Mouse (Mus musculus): ENCODE measurements at regions not wholly inside any gene's neighbourhood (a gene's known extent, or its start where the extent isn't known, plus 50 kb on each side); places are given as distances from the start of the nearest gene placed in this dataset.

DNA sequence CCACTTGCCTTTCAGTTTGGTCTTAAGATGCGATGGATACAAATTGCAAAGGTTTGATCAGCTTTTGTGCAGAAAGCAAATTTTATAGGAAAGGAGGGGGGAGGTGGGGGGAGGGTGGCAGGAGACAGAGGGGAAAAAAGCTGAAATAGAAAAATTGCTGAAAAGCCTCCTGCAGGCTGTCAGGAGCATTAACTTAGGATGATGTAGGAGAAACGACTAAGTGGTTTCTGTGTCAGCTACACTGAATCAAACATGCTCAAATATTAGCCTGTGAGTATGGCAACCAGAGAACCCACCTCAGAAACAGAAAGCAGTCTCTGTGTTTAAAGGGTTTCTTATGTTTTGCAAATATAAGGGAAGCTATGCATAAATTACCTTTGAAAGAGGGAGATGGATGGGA is 819.6 kb downstream of the Gm9195 start:
- no peak overlapping the region for H3K4me3 ChIP-seq
- no peaks in the 10 kb centered on the region for H3K4me1 ChIP-seq
- H3K9ac ChIP-seq = no peak overlapping the region
- ATAC-seq (ENCODE audit: borderline replicate concordance, extremely low read depth, low FRiP score, low TSS enrichment) = no peak
- H3K4me2 ChIP-seq = no peak overlapping the region
- no peaks in the 10 kb centered on the region for H3K36me3 ChIP-seq
- no peaks in the 10 kb centered on the region for H3K9me3 ChIP-seq
- no peak overlapping the region for H3K27ac ChIP-seq
- 53% methylated on average over 2 of the region's 2 CpGs for WGBS
- H3K27me3 ChIP-seq = no peaks in the 10 kb centered on the region

DNA sequence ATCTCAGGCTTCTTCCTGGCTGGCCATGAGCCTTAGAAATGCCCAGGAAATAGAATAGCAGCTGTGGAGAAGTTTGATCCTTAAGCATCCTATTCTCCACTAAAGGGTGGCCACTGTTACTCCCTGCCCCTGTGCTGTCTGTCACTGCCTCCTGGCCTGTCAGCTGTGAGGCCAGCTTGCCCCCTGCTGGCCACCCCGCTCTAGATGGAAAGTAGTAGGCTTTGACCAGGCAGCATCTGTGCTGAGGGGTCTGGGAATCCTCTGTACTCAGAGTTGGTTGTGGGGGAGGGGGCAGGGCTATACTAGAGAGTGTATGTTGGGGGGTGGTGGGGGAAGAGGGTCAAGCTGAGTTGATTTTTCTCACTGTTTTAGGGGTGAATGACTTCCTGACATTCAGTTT is 821.2 kb downstream of the Gm9195 start:
- H3K9me3 ChIP-seq = no peaks in the 10 kb centered on the region
- H3K27ac ChIP-seq = no peak overlapping the region
- H3K4me1 ChIP-seq = no peaks in the 10 kb centered on the region
- no peak overlapping the region for H3K4me2 ChIP-seq
- H3K27me3 ChIP-seq = no peaks in the 10 kb centered on the region
- H3K9ac ChIP-seq = no peak overlapping the region
- H3K4me3 ChIP-seq = no peak overlapping the region
- H3K36me3 ChIP-seq = no peaks in the 10 kb centered on the region
- peak; percentile 83; the same call in 1 of the 2 replicates for ATAC-seq (ENCODE audit: borderline replicate concordance, extremely low read depth, low FRiP score, low TSS enrichment)
- 8% methylated on average over 1 of the region's 1 CpGs for WGBS

DNA sequence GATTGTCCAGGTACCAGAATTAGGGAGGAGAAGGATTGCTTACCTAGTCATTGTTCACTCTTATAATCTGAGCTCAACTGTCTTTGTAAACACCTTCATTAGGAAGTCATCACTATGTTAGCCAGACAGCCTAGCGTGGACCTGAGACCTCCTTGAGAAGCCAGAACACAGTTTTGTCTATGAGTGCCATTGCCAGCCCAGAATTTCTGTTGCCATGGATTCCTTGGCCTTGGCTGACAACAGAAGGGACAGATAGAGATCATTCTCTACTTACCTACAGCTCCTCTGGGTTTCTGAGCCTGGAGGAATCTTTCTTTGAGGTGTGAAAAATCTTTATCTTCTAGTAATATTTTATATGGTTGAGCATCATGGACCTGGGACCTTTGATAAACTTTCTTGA is 825.0 kb downstream of the Gm9195 start:
- ATAC-seq (ENCODE audit: borderline replicate concordance, extremely low read depth, low FRiP score, low TSS enrichment) = no peak
- Histone ChIP-seq H3K36me3 (no peaks in the 10 kb centered on the region), H3K4me3 (no peak overlapping the region), H3K27me3 (no peaks in the 10 kb centered on the region), H3K27ac (no peak overlapping the region), H3K9me3 (no peaks in the 10 kb centered on the region), H3K9ac (no peak overlapping the region), H3K4me2 (no peak overlapping the region), H3K4me1 (no peaks in the 10 kb centered on the region)
- WGBS = 81% methylated on average over 1 of the region's 1 CpGs

DNA sequence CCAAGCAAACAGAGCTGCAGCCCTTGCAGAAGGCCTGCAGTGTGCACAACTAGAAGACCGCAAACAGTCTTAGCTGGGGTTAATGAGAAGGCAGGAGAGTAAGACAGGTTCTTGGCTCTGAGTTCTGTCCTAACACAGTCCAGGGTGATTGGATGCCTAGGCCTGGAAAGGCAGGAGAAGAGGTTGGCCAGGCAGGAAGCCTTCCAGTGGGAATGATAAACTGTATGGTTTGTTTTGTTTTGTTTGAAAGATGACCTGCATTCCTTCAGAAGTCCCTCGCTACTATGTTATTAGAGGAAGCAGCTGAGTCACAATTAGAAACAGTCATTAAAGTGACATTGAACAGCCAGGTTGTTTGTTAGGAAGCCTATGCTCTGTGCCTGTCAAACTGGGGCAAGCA is 831.5 kb downstream of the Gm9195 start:
- no peak for ATAC-seq (ENCODE audit: borderline replicate concordance, extremely low read depth, low FRiP score, low TSS enrichment)
- no peak overlapping the region for H3K4me2 ChIP-seq
- H3K36me3 ChIP-seq = no peaks in the 10 kb centered on the region
- WGBS = 34% methylated on average over 2 of the region's 2 CpGs
- no peak overlapping the region for H3K27ac ChIP-seq
- H3K4me3 ChIP-seq = no peak overlapping the region
- no peaks in the 10 kb centered on the region for H3K27me3 ChIP-seq
- no peak overlapping the region for H3K9ac ChIP-seq
- no peaks in the 10 kb centered on the region for H3K9me3 ChIP-seq
- H3K4me1 ChIP-seq = no peaks in the 10 kb centered on the region

DNA sequence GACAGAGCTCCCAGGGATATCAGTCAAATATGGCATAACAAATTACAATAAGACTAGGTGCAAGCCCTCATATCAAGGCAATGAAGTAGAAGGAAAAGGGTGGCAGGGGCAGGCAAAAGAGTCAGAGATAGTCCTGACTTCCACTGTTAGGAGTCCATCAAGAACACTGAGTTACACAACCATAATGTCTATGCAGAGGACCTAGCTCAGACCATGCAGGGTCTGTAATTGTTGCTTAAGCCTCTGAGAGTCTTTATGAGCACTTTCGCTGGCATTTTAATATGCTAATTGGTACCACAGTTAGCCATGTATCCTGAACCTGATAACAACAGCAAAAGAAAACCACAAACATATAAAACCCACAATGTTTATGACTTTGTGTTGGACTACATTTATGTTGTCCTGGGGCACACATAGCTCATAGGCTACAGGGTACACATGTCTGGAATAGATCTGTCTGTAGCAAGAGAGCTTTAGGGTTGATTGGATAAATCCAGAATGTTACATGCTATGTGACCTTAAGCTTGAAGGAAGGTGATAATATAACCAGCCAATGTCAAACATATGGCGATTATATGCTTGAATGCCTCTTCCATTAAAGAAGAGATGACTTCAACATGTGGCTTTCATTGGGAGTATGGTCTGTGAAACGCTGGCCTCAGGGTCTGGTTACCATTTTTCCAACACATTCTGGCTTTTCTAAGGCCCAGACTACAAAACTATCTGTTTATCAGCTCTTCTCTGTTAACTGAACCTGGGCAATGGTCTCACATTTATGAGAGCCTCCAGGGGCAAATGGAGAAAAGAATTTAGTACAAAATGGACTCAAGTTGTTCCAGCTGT is 836.6 kb downstream of the Gm9195 start:
- no peak overlapping the region for H3K9ac ChIP-seq

DNA sequence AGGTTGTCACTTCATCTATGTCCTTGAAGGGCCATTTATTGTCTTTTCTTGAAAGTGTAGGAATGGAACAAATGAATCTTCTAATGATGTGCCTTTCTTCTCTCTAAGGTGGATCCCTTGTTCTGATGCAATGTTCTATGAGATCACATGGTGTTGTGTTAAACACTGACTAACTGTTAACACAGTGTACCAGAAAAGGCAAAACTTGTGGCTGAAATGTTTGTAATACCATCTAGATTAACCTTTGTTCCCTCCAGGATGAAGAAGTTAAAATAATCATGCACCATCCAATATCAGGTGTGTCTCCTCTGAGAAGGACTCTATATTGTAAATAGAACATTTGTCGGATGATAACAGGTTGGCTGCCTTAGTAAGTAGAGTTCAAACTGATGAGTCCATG is 849.1 kb downstream of the Gm9195 start:
- Histone ChIP-seq H3K27me3 (no peaks in the 10 kb centered on the region), H3K36me3 (no peaks in the 10 kb centered on the region), H3K9me3 (no peaks in the 10 kb centered on the region), H3K4me2 (no peak overlapping the region), H3K9ac (no peak overlapping the region), H3K27ac (no peak overlapping the region), H3K4me1 (no peaks in the 10 kb centered on the region), H3K4me3 (no peak overlapping the region)
- 76% methylated on average over 1 of the region's 1 CpGs for WGBS
- ATAC-seq (ENCODE audit: borderline replicate concordance, extremely low read depth, low FRiP score, low TSS enrichment) = no peak

More for the DNA sequence above, 836.6 kb downstream of the Gm9195 start:
- Histone ChIP-seq H3K4me2 (no peak overlapping the region), H3K9me3 (no peaks in the 10 kb centered on the region), H3K27ac (no peak overlapping the region), H3K36me3 (no peaks in the 10 kb centered on the region), H3K4me3 (no peak overlapping the region), H3K27me3 (no peaks in the 10 kb centered on the region), H3K4me1 (no peaks in the 10 kb centered on the region)
- no peak for ATAC-seq (ENCODE audit: borderline replicate concordance, extremely low read depth, low FRiP score, low TSS enrichment)
- 84% methylated on average over 3 of the region's 3 CpGs for WGBS

DNA sequence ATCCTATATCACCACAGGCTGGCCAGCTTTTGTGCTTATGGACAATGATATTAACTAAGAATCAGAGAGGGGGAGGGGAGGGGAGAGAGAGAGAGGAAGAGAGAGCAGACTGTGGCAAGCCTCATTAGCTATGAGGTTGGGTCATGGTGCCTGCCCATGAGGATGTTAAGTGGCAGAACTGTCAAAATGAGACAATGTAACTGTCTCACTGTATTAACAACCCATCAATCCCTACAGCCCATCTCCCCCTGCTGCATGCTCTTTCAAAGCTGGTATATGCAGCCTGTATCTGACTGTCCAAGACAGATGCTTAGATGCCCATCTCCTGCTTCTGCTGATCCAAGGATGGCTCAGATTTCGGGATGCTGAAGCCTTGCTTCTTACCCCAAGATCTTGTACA is 852.6 kb downstream of the Gm9195 start:
- WGBS = 64% methylated on average over 1 of the region's 1 CpGs
- no peaks in the 10 kb centered on the region for H3K36me3 ChIP-seq
- no peaks in the 10 kb centered on the region for H3K27me3 ChIP-seq
- no peaks in the 10 kb centered on the region for H3K4me1 ChIP-seq
- no peak overlapping the region for H3K4me3 ChIP-seq
- H3K4me2 ChIP-seq = no peak overlapping the region
- ATAC-seq (ENCODE audit: borderline replicate concordance, extremely low read depth, low FRiP score, low TSS enrichment) = no peak
- no peaks in the 10 kb centered on the region for H3K9me3 ChIP-seq
- no peak overlapping the region for H3K9ac ChIP-seq
- H3K27ac ChIP-seq = no peak overlapping the region

DNA sequence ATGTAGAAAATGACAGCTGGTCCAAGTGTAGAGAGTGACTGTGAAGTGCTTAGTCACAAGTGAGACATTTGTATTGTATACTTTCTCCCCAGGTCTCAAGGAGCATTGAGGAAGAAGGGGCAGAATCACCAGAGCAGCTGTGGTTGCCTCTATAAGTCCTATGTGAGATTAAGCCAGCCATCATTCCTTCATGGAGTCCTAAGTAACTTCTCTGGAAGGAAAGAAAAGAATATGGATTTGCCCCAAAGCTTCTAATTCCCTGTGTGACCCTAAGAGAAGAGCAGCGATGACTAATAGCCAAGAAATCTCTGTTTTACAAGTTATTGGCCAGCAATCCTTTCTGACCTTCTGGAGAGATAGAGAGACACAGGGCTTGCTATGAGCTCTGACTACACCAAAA is 856.5 kb downstream of the Gm9195 start:
- no peak overlapping the region for H3K4me2 ChIP-seq
- H3K9me3 ChIP-seq = no peaks in the 10 kb centered on the region
- no peak overlapping the region for H3K27ac ChIP-seq
- no peaks in the 10 kb centered on the region for H3K36me3 ChIP-seq
- no peaks in the 10 kb centered on the region for H3K4me1 ChIP-seq
- WGBS = 83% methylated on average over 1 of the region's 1 CpGs
- no peak overlapping the region for H3K4me3 ChIP-seq
- H3K27me3 ChIP-seq = no peaks in the 10 kb centered on the region
- no peak for ATAC-seq (ENCODE audit: borderline replicate concordance, extremely low read depth, low FRiP score, low TSS enrichment)
- H3K9ac ChIP-seq = no peak overlapping the region

DNA sequence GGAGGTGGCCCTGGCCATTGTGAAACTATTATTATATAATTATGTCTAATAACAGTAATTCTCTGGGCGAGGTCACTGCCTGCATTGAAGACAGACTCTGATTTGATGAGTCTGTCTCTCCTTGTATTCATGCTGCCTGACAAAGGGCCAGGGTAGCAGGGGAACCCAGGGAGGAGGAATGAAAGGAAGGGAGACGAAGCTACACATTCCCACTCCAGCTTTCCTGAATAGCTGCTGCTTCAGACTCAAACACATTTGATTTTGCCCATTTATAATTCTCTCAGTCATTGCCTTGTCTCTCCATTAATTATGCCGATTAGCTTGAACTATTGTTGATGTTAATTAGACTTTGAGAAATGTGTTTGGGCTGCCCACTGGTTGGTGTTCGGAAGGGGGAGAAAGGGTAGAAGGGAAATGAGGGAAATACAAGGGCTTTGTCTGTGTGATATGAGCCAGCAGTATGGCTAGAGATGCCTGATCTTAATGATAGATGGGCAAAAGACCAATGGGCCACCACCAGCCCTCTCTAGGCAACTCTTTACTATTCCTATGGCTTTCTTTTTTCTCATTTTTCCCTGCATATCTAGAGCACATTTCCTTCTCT is 881.8 kb downstream of the Gm9195 start:
- H3K36me3 ChIP-seq = no peaks in the 10 kb centered on the region
- no peak overlapping the region for H3K4me3 ChIP-seq
- H3K4me2 ChIP-seq = no peak overlapping the region
- no peaks in the 10 kb centered on the region for H3K27me3 ChIP-seq
- ATAC-seq (ENCODE audit: borderline replicate concordance, extremely low read depth, low FRiP score, low TSS enrichment) = no peak
- WGBS = 61% methylated on average over 4 of the region's 4 CpGs
- H3K27ac ChIP-seq = no peak overlapping the region
- no peak overlapping the region for H3K9ac ChIP-seq
- H3K9me3 ChIP-seq = no peaks in the 10 kb centered on the region
- no peaks in the 10 kb centered on the region for H3K4me1 ChIP-seq

DNA sequence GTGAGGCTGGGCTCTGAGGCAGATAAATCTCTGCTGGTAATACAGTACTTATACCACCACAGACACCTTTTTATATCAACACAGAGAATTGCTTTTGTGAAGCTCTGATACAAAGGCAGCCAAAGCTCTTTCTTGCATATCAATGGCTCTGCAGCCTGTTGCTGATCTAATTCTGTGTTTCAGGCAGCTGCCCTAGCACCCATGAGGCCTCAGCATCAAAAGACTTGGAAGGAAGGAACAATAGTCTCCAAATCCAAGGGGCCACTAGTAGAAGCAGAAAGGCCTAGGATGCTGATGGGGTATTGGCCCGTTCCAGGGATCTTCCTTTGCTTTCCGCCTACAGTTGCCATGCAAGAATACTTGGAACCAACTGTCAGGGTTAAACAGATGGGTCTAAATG is 887.9 kb downstream of the Gm9195 start:
- Histone ChIP-seq H3K4me2 (no peak overlapping the region), H3K4me3 (no peak overlapping the region), H3K9me3 (no peaks in the 10 kb centered on the region), H3K27ac (no peak overlapping the region), H3K9ac (no peak overlapping the region), H3K36me3 (no peaks in the 10 kb centered on the region), H3K27me3 (no peaks in the 10 kb centered on the region), H3K4me1 (no peaks in the 10 kb centered on the region)
- ATAC-seq (ENCODE audit: borderline replicate concordance, extremely low read depth, low FRiP score, low TSS enrichment) = no peak
- 80% methylated on average over 2 of the region's 2 CpGs for WGBS

DNA sequence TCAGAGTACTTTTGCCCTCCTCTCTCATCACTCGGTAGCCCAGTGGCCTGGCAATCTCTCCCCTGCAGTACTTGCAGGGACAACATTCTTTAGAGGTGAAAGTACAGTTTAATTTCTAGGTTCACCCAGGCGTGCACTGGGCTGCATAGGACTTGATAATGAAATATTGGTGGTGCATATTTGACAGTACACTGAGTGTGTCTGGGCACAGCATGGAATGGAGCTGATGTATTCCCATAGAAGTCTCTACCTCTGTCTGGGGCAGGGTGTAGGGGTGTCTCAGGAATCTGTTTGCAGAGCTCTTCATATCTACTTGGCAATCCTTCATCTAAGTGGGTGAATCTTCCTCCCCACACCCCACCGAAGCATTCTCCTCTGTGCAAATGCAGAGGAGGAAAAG is 893.8 kb downstream of the Gm9195 start:
- Histone ChIP-seq H3K27ac (no peak overlapping the region), H3K9me3 (no peaks in the 10 kb centered on the region), H3K36me3 (no peaks in the 10 kb centered on the region), H3K4me1 (no peaks in the 10 kb centered on the region), H3K9ac (no peak overlapping the region), H3K4me3 (no peak overlapping the region), H3K27me3 (no peaks in the 10 kb centered on the region), H3K4me2 (no peak overlapping the region)
- 49% methylated on average over 3 of the region's 3 CpGs for WGBS
- ATAC-seq (ENCODE audit: borderline replicate concordance, extremely low read depth, low FRiP score, low TSS enrichment) = no peak

DNA sequence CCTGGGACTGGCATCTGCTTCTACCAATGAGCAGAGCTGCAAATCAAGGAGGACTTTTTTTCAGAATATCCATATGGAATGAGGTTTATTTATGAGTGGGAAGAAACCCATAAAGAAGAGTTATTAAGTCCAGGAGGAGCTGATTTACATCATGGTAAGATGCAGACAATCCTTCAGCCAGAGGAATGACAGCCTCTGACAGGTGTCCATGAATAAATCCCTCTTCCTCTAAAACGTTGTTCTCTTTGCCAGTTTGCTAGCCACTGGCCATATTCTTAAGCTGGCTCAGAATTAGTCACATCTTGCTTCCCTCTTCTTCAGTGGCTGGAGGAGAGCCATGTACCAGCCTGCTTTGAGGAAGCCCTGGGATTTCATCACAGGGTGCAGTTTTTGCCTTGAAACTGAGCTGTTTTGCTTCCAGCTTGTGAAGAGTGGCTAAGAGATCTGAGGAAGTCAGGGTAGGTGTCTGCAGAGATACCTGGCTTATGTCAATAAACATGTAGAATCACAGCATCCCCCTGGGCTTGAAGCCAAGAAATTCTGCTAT is 902.9 kb downstream of the Gm9195 start:
- H3K9me3 ChIP-seq = no peaks in the 10 kb centered on the region
- H3K4me1 ChIP-seq = no peaks in the 10 kb centered on the region
- H3K27me3 ChIP-seq = no peaks in the 10 kb centered on the region
- H3K27ac ChIP-seq = no peak overlapping the region
- H3K9ac ChIP-seq = no peak overlapping the region
- no peak overlapping the region for H3K4me3 ChIP-seq
- WGBS = 28% methylated on average over 1 of the region's 1 CpGs
- H3K36me3 ChIP-seq = no peaks in the 10 kb centered on the region
- H3K4me2 ChIP-seq = no peak overlapping the region
- no peak for ATAC-seq (ENCODE audit: borderline replicate concordance, extremely low read depth, low FRiP score, low TSS enrichment)
